Mouse (Mus musculus): ENCODE results near the gene Tcap. TPM values are rescaled to one million over a fixed set of nuclear protein-coding genes. Genes with fewer than 3 reads are reported as not detected.

Tcap gene
- polyA plus RNA-seq, 1 experiment from 2014 or later = 0.31 TPM

- H3K27me3 ChIP-seq = peaks cover 19% of the 10 kb centered on the region
- H3K9ac ChIP-seq = peak overlapping the region; percentile 67
- peaks cover 10% of the 10 kb centered on the region for H3K4me1 ChIP-seq
- no peak for ATAC-seq (ENCODE audit: low FRiP score)
- H3K4me2 ChIP-seq (replicated peaks) = peak overlapping the region; percentile 72
- 69% methylated on average over 3 of the region's 3 CpGs for WGBS
- H3K4me3 ChIP-seq = peak overlapping the region; percentile 74
- H3K36me3 ChIP-seq = 0 out of 2 replicates have a peak, but pooled peaks cover 3% of the 10 kb centered on the region
- H3K9me3 ChIP-seq (replicated peaks) = no peaks in the 10 kb centered on the region
- peak overlapping the region; percentile 98 for H3K27ac ChIP-seq
Observed at GRCm38 (mm10) chr11:98400816-98401215, 17.2 kb downstream of the Tcap start.

- ATAC-seq (ENCODE audit: low FRiP score) = no peak
- peaks cover 31% of the 10 kb centered on the region for H3K27me3 ChIP-seq
- WGBS = 74% methylated on average over 6 of the region's 6 CpGs
Observed at GRCm38 (mm10) chr11:98406621-98407020, 23.0 kb downstream of the Tcap start.

GRCm38 (mm10) chr11:98408872-98409271, 25.3 kb downstream of the Tcap start:
- Histone ChIP-seq H3K9ac (peak overlapping the region; percentile 24), H3K4me2 (replicated peaks) (peak overlapping the region; percentile 38), H3K27ac (peak overlapping the region; percentile 32; the same call in 1 of the 2 replicates), H3K9me3 (replicated peaks) (no peaks in the 10 kb centered on the region), H3K4me1 (peaks cover 35% of the 10 kb centered on the region), H3K36me3 (no peaks in the 10 kb centered on the region), H3K27me3 (peaks cover 31% of the 10 kb centered on the region), H3K4me3 (no peak overlapping the region)
- 41% methylated on average over 8 of the region's 8 CpGs for WGBS
- ATAC-seq (ENCODE audit: low FRiP score) = no peak

More at GRCm38 (mm10) chr11:98406621-98407020, 23.0 kb downstream of the Tcap start:
- H3K4me3 ChIP-seq = no peak overlapping the region
- H3K9me3 ChIP-seq (replicated peaks) = no peaks in the 10 kb centered on the region
- no peak overlapping the region for H3K4me2 ChIP-seq (replicated peaks)
- peaks cover 14% of the 10 kb centered on the region for H3K4me1 ChIP-seq
- no peak overlapping the region for H3K9ac ChIP-seq
- H3K27ac ChIP-seq = no peak overlapping the region
- no peaks in the 10 kb centered on the region for H3K36me3 ChIP-seq

GRCm38 (mm10) chr11:98409341-98409822, 25.8 kb downstream of the Tcap start:
- Histone ChIP-seq H3K9me3 (replicated peaks) (no peaks in the 10 kb centered on the region), H3K36me3 (no peaks in the 10 kb centered on the region), H3K4me1 (peaks cover 40% of the 10 kb centered on the region), H3K27me3 (peaks cover 30% of the 10 kb centered on the region), H3K9ac (peak overlapping the region; percentile 24), H3K4me3 (no peak overlapping the region), H3K27ac (0 out of 2 replicates have a peak overlapping the region, but pooled peaks have one; percentile 32), H3K4me2 (replicated peaks) (peak overlapping the region; percentile 38)
- peak; percentile 71 for ATAC-seq (ENCODE audit: low FRiP score)
- WGBS = 6% methylated on average over 9 of the region's 10 CpGs

- peak within 1 kb of the TSS; percentile 77 for H3K4me3 ChIP-seq
- ATAC-seq (ENCODE audit: low FRiP score) = peak; percentile 55
- peaks cover 40% of the 10 kb centered on the region for H3K4me1 ChIP-seq
- no peaks in the 10 kb centered on the region for H3K9me3 ChIP-seq (replicated peaks)
- H3K4me2 ChIP-seq (replicated peaks) = peak within 1 kb of the TSS; percentile 97
- H3K36me3 ChIP-seq = no peaks in the 10 kb centered on the region
- peak within 1 kb of the TSS; percentile 79 for H3K27ac ChIP-seq
- H3K27me3 ChIP-seq = peaks cover 33% of the 10 kb centered on the region
- H3K9ac ChIP-seq = peak within 1 kb of the TSS; percentile 87
- WGBS = 0% methylated on average over 46 of the region's 49 CpGs
Observed at GRCm38 (mm10) chr11:98412273-98412796, 28.7 kb downstream of the Tcap start, which contains the start of gene Erbb2. Gene Erbb2 (plus strand): TSS chr11:98412470.

- Histone ChIP-seq H3K4me3 (peak overlapping the region; percentile 77), H3K27ac (peak overlapping the region; percentile 79), H3K9ac (peak overlapping the region; percentile 87), H3K4me1 (peaks cover 40% of the 10 kb centered on the region), H3K4me2 (replicated peaks) (peak overlapping the region; percentile 97), H3K9me3 (replicated peaks) (no peaks in the 10 kb centered on the region), H3K36me3 (no peaks in the 10 kb centered on the region), H3K27me3 (peaks cover 33% of the 10 kb centered on the region)
- ATAC-seq (ENCODE audit: low FRiP score) = peak; percentile 60
- 0% methylated on average over 38 of the region's 40 CpGs for WGBS
Observed at GRCm38 (mm10) chr11:98412797-98413301, 29.2 kb downstream of the Tcap start.

- Histone ChIP-seq H3K9ac (no peak overlapping the region; the same call in none of the 2 replicates), H3K27me3 (peaks cover 33% of the 10 kb centered on the region), H3K4me2 (replicated peaks) (peak overlapping the region; percentile 97), H3K4me3 (peak overlapping the region; percentile 77), H3K27ac (no peak overlapping the region), H3K9me3 (replicated peaks) (no peaks in the 10 kb centered on the region), H3K4me1 (peaks cover 39% of the 10 kb centered on the region), H3K36me3 (no peaks in the 10 kb centered on the region)
- 16% methylated on average over 7 of the region's 7 CpGs for WGBS
- ATAC-seq (ENCODE audit: low FRiP score) = no peak
Observed at GRCm38 (mm10) chr11:98413731-98414130, 30.1 kb downstream of the Tcap start.

GRCm38 (mm10) chr11:98414162-98414561, 30.6 kb downstream of the Tcap start:
- Histone ChIP-seq H3K36me3 (no peaks in the 10 kb centered on the region), H3K9ac (no peak overlapping the region; the same call in 1 of the 2 replicates)
- 13% methylated on average over 2 of the region's 2 CpGs for WGBS

GRCm38 (mm10) chr11:98417074-98417473, 33.5 kb downstream of the Tcap start:
- 83% methylated on average over 1 of the region's 1 CpGs for WGBS
- no peak for ATAC-seq (ENCODE audit: low FRiP score)
- peaks cover 13% of the 10 kb centered on the region for H3K27me3 ChIP-seq
- H3K27ac ChIP-seq = no peak overlapping the region
- no peak overlapping the region for H3K4me2 ChIP-seq (replicated peaks)
- no peak overlapping the region for H3K9ac ChIP-seq
- peaks cover 21% of the 10 kb centered on the region for H3K4me1 ChIP-seq
- H3K4me3 ChIP-seq = no peak overlapping the region
- H3K9me3 ChIP-seq (replicated peaks) = no peaks in the 10 kb centered on the region
- no peaks in the 10 kb centered on the region for H3K36me3 ChIP-seq

More at GRCm38 (mm10) chr11:98414162-98414561, 30.6 kb downstream of the Tcap start:
- no peaks in the 10 kb centered on the region for H3K9me3 ChIP-seq (replicated peaks)
- peaks cover 33% of the 10 kb centered on the region for H3K27me3 ChIP-seq
- peak overlapping the region; percentile 77; the same call in 1 of the 2 replicates for H3K4me3 ChIP-seq
- no peak for ATAC-seq (ENCODE audit: low FRiP score)
- H3K4me2 ChIP-seq (replicated peaks) = peak overlapping the region; percentile 97
- H3K4me1 ChIP-seq = peaks cover 34% of the 10 kb centered on the region
- no peak overlapping the region for H3K27ac ChIP-seq

- H3K27ac ChIP-seq = no peak overlapping the region
- peaks cover 11% of the 10 kb centered on the region for H3K4me1 ChIP-seq
- WGBS = 69% methylated on average over 6 of the region's 6 CpGs
- H3K36me3 ChIP-seq = peaks cover 9% of the 10 kb centered on the region; the same call in 1 of the 2 replicates
- no peak overlapping the region for H3K4me3 ChIP-seq
- peaks cover 2% of the 10 kb centered on the region; the same call in 1 of the 2 replicates for H3K27me3 ChIP-seq
- H3K9ac ChIP-seq = no peak overlapping the region; the same call in 1 of the 2 replicates
- H3K9me3 ChIP-seq (replicated peaks) = no peaks in the 10 kb centered on the region
- no peak for ATAC-seq (ENCODE audit: low FRiP score)
- H3K4me2 ChIP-seq (replicated peaks) = no peak overlapping the region
Observed at GRCm38 (mm10) chr11:98418273-98418672, 34.7 kb downstream of the Tcap start.

- WGBS = 81% methylated on average over 10 of the region's 10 CpGs
- Histone ChIP-seq H3K36me3 (peaks cover 9% of the 10 kb centered on the region; the same call in 1 of the 2 replicates), H3K4me2 (replicated peaks) (no peak overlapping the region), H3K9ac (no peak overlapping the region), H3K27me3 (peaks cover 2% of the 10 kb centered on the region; the same call in 1 of the 2 replicates), H3K4me1 (peaks cover 4% of the 10 kb centered on the region), H3K27ac (no peak overlapping the region), H3K4me3 (no peak overlapping the region), H3K9me3 (replicated peaks) (no peaks in the 10 kb centered on the region)
- no peak for ATAC-seq (ENCODE audit: low FRiP score)
Observed at GRCm38 (mm10) chr11:98418939-98419547, 35.4 kb downstream of the Tcap start.

- no peak for ATAC-seq (ENCODE audit: low FRiP score)
- no peaks in the 10 kb centered on the region for H3K9me3 ChIP-seq (replicated peaks)
- peaks cover 13% of the 10 kb centered on the region; the same call in 1 of the 2 replicates for H3K36me3 ChIP-seq
- 93% methylated on average over 7 of the region's 7 CpGs for WGBS
- no peak overlapping the region for H3K9ac ChIP-seq
- H3K27ac ChIP-seq = no peak overlapping the region
- no peak overlapping the region for H3K4me2 ChIP-seq (replicated peaks)
- H3K4me3 ChIP-seq = no peak overlapping the region
- no peaks in the 10 kb centered on the region for H3K4me1 ChIP-seq
- no peaks in the 10 kb centered on the region for H3K27me3 ChIP-seq
Observed at GRCm38 (mm10) chr11:98426592-98426991, 43.0 kb downstream of the Tcap start.
